Mouse (Mus musculus): ENCODE data around the gene Eid1.

- TF ChIP-seq MAX (IDR thresholded peaks at IDR 0.05; ENCODE audit: low read depth): no peak
- TF ChIP-seq POLR2A (IDR thresholded peaks at IDR 0.05; ENCODE audit: insufficient read length, low read depth): no peak
- no peak for TF ChIP-seq POLR2AphosphoS2 (IDR thresholded peaks at IDR 0.05; ENCODE audit: insufficient read length, low read depth)
- no peak for TF ChIP-seq TCF12 (IDR thresholded peaks at IDR 0.05; ENCODE audit: insufficient read depth, poor library complexity, severe bottlenecking)
- TF ChIP-seq E2F4 (IDR thresholded peaks at IDR 0.05; ENCODE audit: insufficient read depth): no peak
- TF ChIP-seq SRF (IDR thresholded peaks at IDR 0.05; ENCODE audit: control insufficient read depth, insufficient read length, low read depth): no peak
- no peak for TF ChIP-seq MYOD1 (IDR thresholded peaks at IDR 0.05; ENCODE audit: control insufficient read depth in 1 of 3, insufficient read length in 2 of 3, low read depth in 2 of 3)
- TF ChIP-seq USF1 (IDR thresholded peaks at IDR 0.05; ENCODE audit: low read depth): no peak
Measured at GRCm38 (mm10) chr2:125660537-125661130, 12.3 kb upstream of the Eid1 start.

Data from myocyte (in vitro differentiated cells).